Mouse (Mus musculus): ENCODE results near the gene Gm973.

Gm973 gene

DNA sequence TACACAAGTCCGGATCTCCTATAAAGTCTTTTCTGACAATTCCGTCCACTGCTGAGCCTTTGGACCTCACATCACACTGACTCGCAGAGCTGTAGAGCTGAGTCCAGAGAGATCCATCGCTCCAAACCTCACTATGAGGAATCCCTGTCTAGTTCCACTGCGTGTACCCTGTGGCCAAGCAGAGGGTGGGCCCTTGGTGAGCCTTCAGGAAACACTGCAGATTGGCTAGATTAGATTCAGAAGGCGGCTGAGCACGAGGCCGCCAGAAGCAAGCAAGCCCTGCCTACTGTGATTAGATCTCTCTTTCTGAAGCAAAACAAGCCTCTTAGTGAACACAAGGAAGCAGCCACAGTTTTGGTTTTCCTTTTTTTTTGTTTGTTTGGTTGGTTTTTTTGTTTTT is 27.8 kb downstream of the Gm973 start:
- peaks cover 16% of the 10 kb centered on the region; the same call in 1 of the 2 replicates for H3K9me3 ChIP-seq (ENCODE audit: low read length)
- H3K4me3 ChIP-seq (replicated peaks; ENCODE audit: low read length) = no peak overlapping the region

DNA sequence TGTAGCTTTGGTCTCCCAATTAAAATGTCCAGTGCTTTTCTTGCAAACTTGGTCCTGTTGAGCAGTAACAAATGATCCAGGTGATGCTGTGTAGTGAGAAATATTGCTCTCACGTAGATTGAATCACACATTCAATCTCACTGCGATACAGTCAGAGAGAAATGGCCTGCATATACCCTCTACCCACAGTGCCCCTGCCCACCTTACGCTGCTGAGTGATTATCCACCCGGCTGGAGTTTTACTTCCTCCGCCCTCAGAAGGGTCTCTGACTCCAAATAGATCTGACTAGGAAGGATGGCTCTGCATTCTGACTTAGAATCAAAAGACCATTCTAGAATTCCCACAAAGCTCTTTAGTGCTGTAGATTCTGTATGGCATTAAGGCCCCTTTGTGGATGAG is 32.4 kb downstream of the Gm973 start:
- no peak for TF ChIP-seq NANOG (IDR thresholded peaks at IDR 0.05; ENCODE audit: borderline replicate concordance, low read length)
- no peak for TF ChIP-seq POU5F1 (IDR thresholded peaks at IDR 0.05; ENCODE audit: borderline replicate concordance, low read length)
- TF ChIP-seq CTCF (conservative IDR thresholded peaks at IDR 0.05; ENCODE audit: low read length) = no peak
- Histone ChIP-seq H3K36me3 (ENCODE audit: insufficient read depth, low read length) (no peaks in the 10 kb centered on the region), H3K4me1 (replicated peaks; ENCODE audit: low read depth, low read length) (peaks cover 17% of the 10 kb centered on the region; the same call in 1 of the 2 replicates), H3K4me3 (replicated peaks; ENCODE audit: low read length) (no peak overlapping the region), H3K27me3 (ENCODE audit: insufficient read depth, low read length) (peaks cover 26% of the 10 kb centered on the region), H3K9me3 (ENCODE audit: low read length) (peaks cover 16% of the 10 kb centered on the region; the same call in 1 of the 2 replicates)

More for the DNA sequence above, 27.8 kb downstream of the Gm973 start:
- no peak for TF ChIP-seq NANOG (IDR thresholded peaks at IDR 0.05; ENCODE audit: borderline replicate concordance, low read length)
- TF ChIP-seq CTCF (conservative IDR thresholded peaks at IDR 0.05; ENCODE audit: low read length) = no peak
- TF ChIP-seq POU5F1 (IDR thresholded peaks at IDR 0.05; ENCODE audit: borderline replicate concordance, low read length) = no peak
- H3K27me3 ChIP-seq (ENCODE audit: insufficient read depth, low read length) = peaks cover 13% of the 10 kb centered on the region
- H3K36me3 ChIP-seq (ENCODE audit: insufficient read depth, low read length) = no peaks in the 10 kb centered on the region
- peaks cover 32% of the 10 kb centered on the region for H3K4me1 ChIP-seq (replicated peaks; ENCODE audit: low read depth, low read length)

DNA sequence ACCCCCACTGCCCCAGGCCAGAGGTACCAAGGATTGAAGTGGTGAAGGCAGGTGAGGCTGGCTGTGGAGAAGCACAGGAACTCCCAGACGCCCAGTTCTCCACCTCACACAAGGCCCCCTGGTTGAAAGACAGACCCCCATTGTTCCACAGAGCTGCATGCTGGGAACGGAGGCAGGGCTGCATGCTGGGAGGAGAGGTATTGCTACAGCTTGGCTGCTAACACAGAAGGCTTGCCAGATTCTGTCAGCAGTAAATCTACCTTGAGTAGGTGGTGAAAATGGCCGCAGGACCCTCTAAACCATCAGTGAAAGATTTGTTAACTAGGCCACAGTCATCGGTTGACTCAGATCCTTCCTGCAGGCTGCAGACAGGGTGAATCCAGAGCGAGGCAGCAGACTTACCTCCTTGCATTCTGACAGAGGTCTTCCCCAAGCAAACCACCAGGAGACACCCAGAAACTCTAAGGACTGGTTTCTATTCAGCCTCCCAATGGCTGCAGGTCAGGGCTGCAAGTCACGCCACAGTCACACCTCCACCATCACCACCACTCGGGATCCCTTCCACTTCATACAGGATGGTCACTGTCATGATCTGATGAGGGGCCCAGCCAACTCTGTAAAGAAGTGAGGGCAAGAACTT is 33.1 kb downstream of the Gm973 start:
- TF ChIP-seq CTCF (conservative IDR thresholded peaks at IDR 0.05; ENCODE audit: low read length) = no peak
- no peak for TF ChIP-seq POU5F1 (IDR thresholded peaks at IDR 0.05; ENCODE audit: borderline replicate concordance, low read length)
- TF ChIP-seq NANOG (IDR thresholded peaks at IDR 0.05; ENCODE audit: borderline replicate concordance, low read length) = no peak
- H3K4me1 ChIP-seq (replicated peaks; ENCODE audit: low read depth, low read length) = peaks cover 16% of the 10 kb centered on the region; the same call in 1 of the 2 replicates
- H3K9me3 ChIP-seq (ENCODE audit: low read length) = peaks cover 16% of the 10 kb centered on the region; the same call in 1 of the 2 replicates

DNA sequence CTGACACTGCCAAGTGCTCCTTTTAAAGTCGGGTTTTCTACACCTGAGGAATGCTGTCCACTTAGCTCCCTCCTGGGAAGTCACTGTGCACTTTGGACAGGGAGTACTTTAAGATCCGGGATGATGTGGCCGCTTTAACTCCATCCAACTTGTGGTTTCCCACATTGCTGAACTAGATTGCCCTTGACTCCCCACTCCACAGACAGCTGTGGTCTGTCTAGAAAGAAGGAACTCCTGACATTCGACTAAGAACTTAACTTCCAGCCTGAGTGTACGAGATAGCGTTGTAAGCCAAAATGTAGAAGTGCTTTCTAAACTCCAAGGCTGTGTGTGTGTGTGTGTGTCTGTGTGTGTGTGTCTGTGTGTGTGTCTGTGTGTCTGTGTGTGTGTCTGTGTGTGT is 34.2 kb downstream of the Gm973 start:
- H3K9me3 ChIP-seq (ENCODE audit: low read length) = peaks cover 16% of the 10 kb centered on the region; the same call in 1 of the 2 replicates
- H3K36me3 ChIP-seq (ENCODE audit: insufficient read depth, low read length) = no peaks in the 10 kb centered on the region
- H3K27me3 ChIP-seq (ENCODE audit: insufficient read depth, low read length) = peaks cover 26% of the 10 kb centered on the region
- no peak for TF ChIP-seq NANOG (IDR thresholded peaks at IDR 0.05; ENCODE audit: borderline replicate concordance, low read length)
- TF ChIP-seq POU5F1 (IDR thresholded peaks at IDR 0.05; ENCODE audit: borderline replicate concordance, low read length) = no peak
- TF ChIP-seq CTCF (conservative IDR thresholded peaks at IDR 0.05; ENCODE audit: low read length) = no peak
- H3K4me3 ChIP-seq (replicated peaks; ENCODE audit: low read length) = no peak overlapping the region
- H3K4me1 ChIP-seq (replicated peaks; ENCODE audit: low read depth, low read length) = peaks cover 14% of the 10 kb centered on the region; the same call in 1 of the 2 replicates

More for the DNA sequence above, 33.1 kb downstream of the Gm973 start:
- no peak overlapping the region for H3K4me3 ChIP-seq (replicated peaks; ENCODE audit: low read length)
- peaks cover 26% of the 10 kb centered on the region for H3K27me3 ChIP-seq (ENCODE audit: insufficient read depth, low read length)
- H3K36me3 ChIP-seq (ENCODE audit: insufficient read depth, low read length) = no peaks in the 10 kb centered on the region

DNA sequence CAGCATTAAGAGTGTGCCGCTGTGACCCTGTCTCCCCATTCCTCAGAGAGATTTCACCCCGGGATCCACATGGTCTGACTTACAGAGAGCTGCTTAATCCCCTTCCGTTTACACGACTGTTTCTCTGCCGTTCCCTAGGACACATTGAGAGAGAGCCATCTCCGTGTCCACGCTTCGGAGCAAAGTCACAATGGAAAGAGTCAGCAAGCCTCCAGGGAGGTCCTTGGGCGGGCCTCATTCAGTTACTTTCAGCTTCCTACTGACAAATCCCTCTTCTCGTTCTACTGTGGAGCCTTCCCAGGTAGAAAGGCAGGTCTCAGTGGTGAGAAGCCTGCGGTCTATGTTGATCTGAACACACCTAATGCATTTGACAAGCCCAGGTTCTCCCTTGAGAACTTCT is 34.9 kb downstream of the Gm973 start:
- Histone ChIP-seq H3K4me3 (replicated peaks; ENCODE audit: low read length) (no peak overlapping the region), H3K36me3 (ENCODE audit: insufficient read depth, low read length) (no peaks in the 10 kb centered on the region), H3K27me3 (ENCODE audit: insufficient read depth, low read length) (peaks cover 26% of the 10 kb centered on the region), H3K9me3 (ENCODE audit: low read length) (peaks cover 16% of the 10 kb centered on the region; the same call in 1 of the 2 replicates), H3K4me1 (replicated peaks; ENCODE audit: low read depth, low read length) (peaks cover 16% of the 10 kb centered on the region; the same call in 1 of the 2 replicates)
- TF ChIP-seq POU5F1 (IDR thresholded peaks at IDR 0.05; ENCODE audit: borderline replicate concordance, low read length) = no peak
- no peak for TF ChIP-seq NANOG (IDR thresholded peaks at IDR 0.05; ENCODE audit: borderline replicate concordance, low read length)
- no peak for TF ChIP-seq CTCF (conservative IDR thresholded peaks at IDR 0.05; ENCODE audit: low read length)

DNA sequence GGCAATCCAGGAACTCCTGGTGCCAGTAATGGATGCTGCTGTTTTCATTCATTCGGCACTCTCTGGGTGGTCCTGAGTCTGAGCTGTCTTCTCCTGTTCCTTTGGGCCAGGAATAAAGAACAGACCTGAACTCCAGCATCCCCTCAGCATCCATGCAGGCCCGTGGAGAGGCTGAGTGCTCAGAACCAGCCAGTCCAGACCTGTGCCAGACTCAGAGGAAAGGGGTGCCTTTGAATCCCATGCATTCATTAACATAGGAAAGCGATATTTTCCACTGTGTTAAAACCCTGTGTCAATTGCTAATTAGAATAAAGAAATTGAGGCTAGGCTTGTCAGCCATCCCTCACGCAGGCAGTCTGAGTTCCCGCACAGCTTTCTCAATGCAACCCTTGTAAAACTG is 37.6 kb downstream of the Gm973 start:
- Histone ChIP-seq H3K4me1 (replicated peaks; ENCODE audit: low read depth, low read length) (peaks cover 16% of the 10 kb centered on the region; the same call in 1 of the 2 replicates), H3K9me3 (ENCODE audit: low read length) (peaks cover 2% of the 10 kb centered on the region; the same call in 1 of the 2 replicates)
- no peak for TF ChIP-seq POU5F1 (IDR thresholded peaks at IDR 0.05; ENCODE audit: borderline replicate concordance, low read length)
- no peak for TF ChIP-seq CTCF (conservative IDR thresholded peaks at IDR 0.05; ENCODE audit: low read length)
- TF ChIP-seq NANOG (IDR thresholded peaks at IDR 0.05; ENCODE audit: borderline replicate concordance, low read length) = no peak

DNA sequence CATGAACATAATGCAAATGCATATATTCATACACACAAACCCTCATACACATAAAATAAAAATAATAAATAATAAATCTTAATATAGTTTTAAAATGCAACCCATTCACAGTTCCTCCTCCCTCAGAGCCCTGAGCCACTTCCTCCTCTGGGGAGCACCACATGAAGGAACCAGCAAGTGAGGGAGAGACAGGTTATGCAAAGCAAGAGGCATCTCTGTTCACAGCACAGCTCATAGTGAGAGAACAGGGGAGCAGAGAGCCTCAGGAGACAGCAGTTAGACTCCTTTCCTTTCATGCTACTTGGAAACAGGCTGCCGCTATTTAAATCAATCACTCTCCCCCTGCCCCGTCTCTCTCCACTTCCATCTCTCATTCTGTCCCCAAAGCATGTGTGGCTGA is 47.5 kb downstream of the Gm973 start:
- no peak for TF ChIP-seq NANOG (IDR thresholded peaks at IDR 0.05; ENCODE audit: borderline replicate concordance, low read length)
- TF ChIP-seq CTCF (conservative IDR thresholded peaks at IDR 0.05; ENCODE audit: low read length) = no peak
- no peak for TF ChIP-seq POU5F1 (IDR thresholded peaks at IDR 0.05; ENCODE audit: borderline replicate concordance, low read length)
- Histone ChIP-seq H3K9me3 (ENCODE audit: low read length) (peaks cover 5% of the 10 kb centered on the region; the same call in 1 of the 2 replicates), H3K27me3 (ENCODE audit: insufficient read depth, low read length) (peaks cover 12% of the 10 kb centered on the region; the same call in 1 of the 2 replicates), H3K4me3 (replicated peaks; ENCODE audit: low read length) (no peak overlapping the region), H3K4me1 (replicated peaks; ENCODE audit: low read depth, low read length) (peaks cover 9% of the 10 kb centered on the region), H3K36me3 (ENCODE audit: insufficient read depth, low read length) (no peaks in the 10 kb centered on the region)

More for the DNA sequence above, 37.6 kb downstream of the Gm973 start:
- Histone ChIP-seq H3K36me3 (ENCODE audit: insufficient read depth, low read length) (no peaks in the 10 kb centered on the region), H3K4me3 (replicated peaks; ENCODE audit: low read length) (no peak overlapping the region), H3K27me3 (ENCODE audit: insufficient read depth, low read length) (peaks cover 15% of the 10 kb centered on the region)

DNA sequence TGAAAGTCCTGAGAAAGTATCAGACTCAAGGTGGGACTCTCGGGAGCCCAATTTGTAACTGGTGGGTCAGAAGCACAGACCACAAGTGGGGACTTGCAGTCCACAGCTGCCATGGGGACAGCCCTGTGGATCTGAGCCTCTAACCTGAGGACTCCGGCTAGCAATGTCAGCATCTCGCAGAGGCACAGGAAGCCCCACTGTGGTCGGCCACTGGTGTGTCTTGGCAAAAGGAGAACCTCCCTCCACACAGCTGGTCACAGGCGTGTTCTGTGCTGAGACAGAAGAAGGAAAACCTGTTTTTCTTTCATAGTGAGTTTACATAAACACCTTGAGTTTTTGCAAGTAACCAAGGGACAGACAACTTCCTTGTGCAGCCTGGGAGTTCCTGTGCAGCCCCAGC is 49.7 kb downstream of the Gm973 start:
- H3K4me3 ChIP-seq (replicated peaks; ENCODE audit: low read length) = no peak overlapping the region
- H3K4me1 ChIP-seq (replicated peaks; ENCODE audit: low read depth, low read length) = peaks cover 8% of the 10 kb centered on the region
- TF ChIP-seq NANOG (IDR thresholded peaks at IDR 0.05; ENCODE audit: borderline replicate concordance, low read length) (no peak), POU5F1 (IDR thresholded peaks at IDR 0.05; ENCODE audit: borderline replicate concordance, low read length) (no peak), CTCF (conservative IDR thresholded peaks at IDR 0.05; ENCODE audit: low read length) (no peak)
- H3K9me3 ChIP-seq (ENCODE audit: low read length) = peaks cover 5% of the 10 kb centered on the region; the same call in 1 of the 2 replicates
- no peaks in the 10 kb centered on the region for H3K36me3 ChIP-seq (ENCODE audit: insufficient read depth, low read length)
- H3K27me3 ChIP-seq (ENCODE audit: insufficient read depth, low read length) = peaks cover 15% of the 10 kb centered on the region
